Mouse (Mus musculus) myocyte (in vitro differentiated cells): ENCODE measurements around the gene Gm5475.

Source experiments
- CEBPB ChIP-seq: IDR thresholded peaks from 2 replicates; pipeline ENCODE4 v1.6.1; 2011; ENCODE audit warnings: mild to moderate bottlenecking, moderate library complexity; ENCODE audit not compliant: poor library complexity, insufficient read depth, severe bottlenecking
- MAX ChIP-seq: IDR thresholded peaks from one replicate; pipeline ENCODE4 v1.6.1; 2011; ENCODE audit warnings: low read depth, mild to moderate bottlenecking, control low read depth
- MYOD1 ChIP-seq, 3 experiments: IDR thresholded peaks; one replicate each; pipeline ENCODE4 v1.6.1; 2011; ENCODE audit warnings: control low read depth in 2 of 3, low read depth in 2 of 3, mild to moderate bottlenecking in 2 of 3, moderate library complexity in 1 of 3; ENCODE audit not compliant: insufficient read length in 2 of 3, control insufficient read depth in 1 of 3
- POLR2A ChIP-seq: IDR thresholded peaks from one replicate; pipeline ENCODE4 v1.6.1; 2011; ENCODE audit warnings: low read depth, mild to moderate bottlenecking, control low read depth, moderate library complexity; ENCODE audit not compliant: insufficient read length
- POLR2AphosphoS2 ChIP-seq: IDR thresholded peaks from one replicate; pipeline ENCODE4 v1.6.1; 2011; ENCODE audit warnings: low read depth, control low read depth; ENCODE audit not compliant: insufficient read length
- TCF12 ChIP-seq: IDR thresholded peaks from one replicate; pipeline ENCODE4 v1.6.1; 2011; ENCODE audit warnings: mild to moderate bottlenecking, control low read depth; ENCODE audit not compliant: poor library complexity, insufficient read depth, severe bottlenecking

DNA sequence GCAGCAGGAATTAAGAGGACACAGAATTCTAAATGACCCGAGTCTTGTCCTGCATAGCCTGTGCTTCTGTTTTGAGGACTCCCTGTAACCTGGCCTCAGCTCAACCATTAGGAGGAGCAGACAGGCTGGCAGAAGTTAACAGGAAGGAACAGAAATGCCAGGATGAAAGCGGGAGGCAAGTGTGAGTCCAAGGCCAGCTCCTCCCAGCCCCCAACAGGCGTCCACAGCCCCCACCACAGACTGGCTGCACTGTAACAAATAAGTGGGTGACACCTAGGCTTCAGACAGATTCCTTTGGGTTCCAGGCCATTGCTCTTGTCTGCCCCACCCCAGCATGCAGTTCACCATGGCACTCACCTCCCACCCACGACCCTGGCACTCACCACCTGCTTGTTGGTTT, 19.1 kb upstream of the Gm5475 start:
- TF ChIP-seq POLR2A (no peak), TCF12 (no peak), POLR2AphosphoS2 (no peak), MAX (no peak), MYOD1 (IDR thresholded peaks at IDR 0.05; ENCODE audit: control insufficient read depth in 1 of 3, insufficient read length in 2 of 3, low read depth in 2 of 3) (no peak), CEBPB (no peak)
